Mouse (Mus musculus) spleen, adult 2 months (tissue): ENCODE data around the gene Selenoh.

Experiments used
- CTCF ChIP-seq: fragments of 200-500 bp; IDR thresholded peaks from 2 replicates; pipeline ENCODE4 v1.5.1; 2011; ENCODE audit warnings: mild to moderate bottlenecking, inconsistent platforms; ENCODE audit not compliant: insufficient read depth, insufficient read length, insufficient replicate concordance; ENCODE audit errors: extremely low read depth
- POLR2A ChIP-seq: fragments of 200-500 bp; IDR thresholded peaks from 2 replicates; pipeline ENCODE4 v1.6.1; 2011; ENCODE audit warnings: low read depth, low read length, inconsistent platforms

- TF ChIP-seq CTCF (no peak), POLR2A (no peak)
These were observed 36.6 kb downstream of the Selenoh start for GRCm38 (mm10) chr2:84634006-84634405.
